26 mouse cellular contexts compared by ENCODE assay signal in genomic region chr1:154016516-154016915, GRCm38 (mm10).
DNase-seq lines count a peak whose midpoint lies in the region; ATAC-seq and TF ChIP-seq lines count a peak whose summit lies in the region.
"Had no signal": no experiment of that assay in that cellular context is flagged by ENCODE, and none has a peak within 500 bp of the region (broad histone marks: within the 10 kb centered on the region; RNA-seq: fewer than 3 reads in every experiment).

No protein-coding gene starts in this region.

- no peak for TF ChIP-seq CTCF in bone marrow macrophage, adult 2 months (IDR thresholded peaks at IDR 0.05; ENCODE audit: low read depth, low read length)

- no peak for DNase-seq in lung, postnatal 25 days (ENCODE audit: low spot score)
- DNase-seq in limb, embryonic 10.5 days (ENCODE audit: low spot score) = no peak
- DNase-seq: adrenal gland, adult 8-10 months; adrenal gland, postnatal 25 days; cerebellum, adult 11 months; cerebellum, adult 2 months; cerebellum, adult 9-11 months; cerebellum, postnatal 25 days; forebrain, postnatal 0 days; gastrocnemius, adult 2 months; gastrocnemius, postnatal 36 days; heart, postnatal 10 days; heart, postnatal 36 days had no signal

- peak overlapping the region; percentile 68 for H3K27ac ChIP-seq in bone marrow macrophage, adult 2 months (ENCODE audit: insufficient read depth, low read depth, low read length)
- peak overlapping the region; percentile 65 for H3K27ac ChIP-seq in macrophage
- no peak overlapping the region for H3K27ac ChIP-seq in limb, embryonic 10.5 days
- H3K27ac ChIP-seq: embryonic facial prominence, embryonic 12.5 days; embryonic facial prominence, embryonic 15.5 days; gastrocnemius, adult 2 months; heart, embryonic 15.5 days; hindbrain, embryonic 10.5 days; hindbrain, embryonic 13.5 days had no signal

- peaks cover 14% of the 10 kb centered on the region for H3K4me1 ChIP-seq in megakaryocyte, embryonic 14.5 days
- H3K4me1 ChIP-seq in bone marrow macrophage, adult 2 months (ENCODE audit: control insufficient read depth, insufficient read depth, low read length) = peaks cover 15% of the 10 kb centered on the region
- peaks cover 3% of the 10 kb centered on the region; the same call in 1 of the 2 replicates for H3K4me1 ChIP-seq in limb, embryonic 10.5 days
- H3K4me1 ChIP-seq: embryonic facial prominence, embryonic 12.5 days; embryonic facial prominence, embryonic 15.5 days; heart, embryonic 12.5 days; heart, embryonic 15.5 days; hindbrain, embryonic 10.5 days; hindbrain, embryonic 13.5 days had no signal

- TF ChIP-seq POLR2A in bone marrow macrophage, adult 2 months (IDR thresholded peaks at IDR 0.05; ENCODE audit: borderline replicate concordance, low read depth, low read length) = no peak

- no peak for ATAC-seq in megakaryocyte, adult 5-6 weeks (ENCODE audit: poor library complexity, severe bottlenecking)
- ATAC-seq: CD4-positive, CD25-positive, alpha-beta regulatory T cell, adult 4 months; forebrain, embryonic 14.5 days; forebrain, postnatal 0 days; hindbrain, embryonic 16.5 days had no signal

- H3K9me3 ChIP-seq in megakaryocyte, embryonic 14.5 days = no peaks in the 10 kb centered on the region
- H3K9me3 ChIP-seq in limb, embryonic 10.5 days (replicated peaks) = no peaks in the 10 kb centered on the region
- H3K9me3 ChIP-seq: embryonic facial prominence, embryonic 12.5 days; embryonic facial prominence, embryonic 15.5 days; heart, embryonic 12.5 days; heart, embryonic 15.5 days; hindbrain, embryonic 10.5 days; hindbrain, embryonic 13.5 days had no signal

- H3K27me3 ChIP-seq in megakaryocyte, embryonic 14.5 days (replicated peaks) = peaks cover 5% of the 10 kb centered on the region
- H3K27me3 ChIP-seq in limb, embryonic 10.5 days (ENCODE audit: low read depth, poor library complexity, severe bottlenecking) = no peaks in the 10 kb centered on the region
- H3K27me3 ChIP-seq: embryonic facial prominence, embryonic 12.5 days; embryonic facial prominence, embryonic 15.5 days; heart, embryonic 12.5 days; heart, embryonic 15.5 days; hindbrain, embryonic 13.5 days had no signal

- WGBS in macrophage (ENCODE audit: missing documents) = 54% methylated on average over 2 of the region's 2 CpGs
- 60% methylated on average over 2 of the region's 2 CpGs for WGBS in limb, embryonic 10.5 days

- H3K36me3 ChIP-seq in megakaryocyte, embryonic 14.5 days (replicated peaks; ENCODE audit: low read length) = no peaks in the 10 kb centered on the region
- no peaks in the 10 kb centered on the region for H3K36me3 ChIP-seq in macrophage (ENCODE audit: inconsistent target)
- H3K36me3 ChIP-seq in limb, embryonic 10.5 days = no peaks in the 10 kb centered on the region
- H3K36me3 ChIP-seq: embryonic facial prominence, embryonic 12.5 days; embryonic facial prominence, embryonic 15.5 days; heart, embryonic 12.5 days; heart, embryonic 15.5 days; hindbrain, embryonic 10.5 days; hindbrain, embryonic 13.5 days had no signal

- H3K4me3 ChIP-seq in megakaryocyte, embryonic 14.5 days (replicated peaks) = peak overlapping the region; percentile 64
- no peak overlapping the region for H3K4me3 ChIP-seq in bone marrow macrophage, adult 2 months (ENCODE audit: insufficient read depth, low read length)
- no peak overlapping the region for H3K4me3 ChIP-seq in macrophage (ENCODE audit: inconsistent target)
- no peak overlapping the region for H3K4me3 ChIP-seq in limb, embryonic 10.5 days
- H3K4me3 ChIP-seq: embryonic facial prominence, embryonic 12.5 days; embryonic facial prominence, embryonic 15.5 days; gastrocnemius, adult 2 months; heart, embryonic 12.5 days; heart, embryonic 15.5 days; hindbrain, embryonic 10.5 days; hindbrain, embryonic 13.5 days had no signal

- H3K79me2 ChIP-seq in macrophage (ENCODE audit: inconsistent target) = no peaks in the 10 kb centered on the region
